Mouse (Mus musculus): Measurements from ENCODE around the gene Plagl1. TPM values are rescaled to one million over a fixed set of nuclear protein-coding genes. Genes with fewer than 3 reads are reported as not detected.

Plagl1 gene
- polyA plus RNA-seq, 1 experiment, result 11.6 TPM

DNA sequence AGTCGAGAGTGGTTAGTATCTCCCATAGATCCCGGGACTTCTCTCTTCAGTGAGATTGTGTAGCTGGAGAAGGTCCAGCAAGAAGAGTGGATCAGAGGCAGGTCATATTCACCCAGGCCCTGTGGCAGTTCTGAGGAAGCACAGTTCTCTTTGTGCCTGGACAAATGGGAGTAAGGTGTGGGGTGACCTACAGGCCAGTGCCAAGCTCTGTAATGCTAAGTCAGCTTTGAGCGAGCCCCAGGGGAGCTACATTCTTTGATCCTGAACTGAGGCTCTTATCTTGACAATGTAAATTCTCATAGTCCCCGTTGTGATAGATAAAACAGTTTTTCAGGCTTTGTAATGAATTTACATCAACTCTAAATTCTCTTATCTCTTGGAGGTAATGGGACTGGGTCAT lies 42.1 kb downstream of the Plagl1 start:
- WGBS, result 67% methylated on average over 4 of the region's 4 CpGs
- DNase-seq, result no peak
- 0 out of 2 replicates have a peak, but pooled peaks cover 5% of the 10 kb centered on the region for H3K4me1 ChIP-seq (ENCODE audit: control insufficient read depth, insufficient read depth, low read length)
- H3K27ac ChIP-seq (ENCODE audit: insufficient read depth, low read depth, low read length), result no peak overlapping the region
- no peak overlapping the region for H3K4me3 ChIP-seq (ENCODE audit: insufficient read depth, low read depth, low read length)
- H3K27me3 ChIP-seq (replicated peaks; ENCODE audit: control insufficient read depth, insufficient read depth, low read length), result no peaks in the 10 kb centered on the region
- TF ChIP-seq CTCF (conservative IDR thresholded peaks at IDR 0.05; ENCODE audit: insufficient read depth, insufficient read length, low read depth, low read length) (no peak), POLR2A (IDR thresholded peaks at IDR 0.05; ENCODE audit: low read depth, low read length) (no peak)
- no peaks in the 10 kb centered on the region for H3K36me3 ChIP-seq (ENCODE audit: control insufficient read depth, insufficient read depth, low read length)

GRCm38 (mm10) chr10:13103838-13104237 lies 43.5 kb downstream of the Plagl1 start:
- H3K4me1 ChIP-seq (ENCODE audit: control insufficient read depth, insufficient read depth, low read length), result 0 out of 2 replicates have a peak, but pooled peaks cover 5% of the 10 kb centered on the region
- no peak overlapping the region for H3K4me3 ChIP-seq (ENCODE audit: insufficient read depth, low read depth, low read length)
- H3K27me3 ChIP-seq (replicated peaks; ENCODE audit: control insufficient read depth, insufficient read depth, low read length), result no peaks in the 10 kb centered on the region
- TF ChIP-seq POLR2A (IDR thresholded peaks at IDR 0.05; ENCODE audit: low read depth, low read length) (no peak), CTCF (conservative IDR thresholded peaks at IDR 0.05; ENCODE audit: insufficient read depth, insufficient read length, low read depth, low read length) (no peak)
- no peak for DNase-seq
- WGBS, result 66% methylated on average over 4 of the region's 4 CpGs
- no peaks in the 10 kb centered on the region for H3K36me3 ChIP-seq (ENCODE audit: control insufficient read depth, insufficient read depth, low read length)
- H3K27ac ChIP-seq (ENCODE audit: insufficient read depth, low read depth, low read length), result no peak overlapping the region

- TF ChIP-seq CTCF (conservative IDR thresholded peaks at IDR 0.05; ENCODE audit: insufficient read depth, insufficient read length, low read depth, low read length) (no peak), POLR2A (IDR thresholded peaks at IDR 0.05; ENCODE audit: low read depth, low read length) (no peak)
- H3K4me3 ChIP-seq (ENCODE audit: insufficient read depth, low read depth, low read length), result no peak overlapping the region
- no peak for DNase-seq
- H3K4me1 ChIP-seq (ENCODE audit: control insufficient read depth, insufficient read depth, low read length), result no peaks in the 10 kb centered on the region
- no peaks in the 10 kb centered on the region for H3K36me3 ChIP-seq (ENCODE audit: control insufficient read depth, insufficient read depth, low read length)
- no peaks in the 10 kb centered on the region for H3K27me3 ChIP-seq (replicated peaks; ENCODE audit: control insufficient read depth, insufficient read depth, low read length)
- 76% methylated on average over 9 of the region's 9 CpGs for WGBS
- no peak overlapping the region for H3K27ac ChIP-seq (ENCODE audit: insufficient read depth, low read depth, low read length)
Observed at GRCm38 (mm10) chr10:13106909-13107624, 46.8 kb downstream of the Plagl1 start.

DNA sequence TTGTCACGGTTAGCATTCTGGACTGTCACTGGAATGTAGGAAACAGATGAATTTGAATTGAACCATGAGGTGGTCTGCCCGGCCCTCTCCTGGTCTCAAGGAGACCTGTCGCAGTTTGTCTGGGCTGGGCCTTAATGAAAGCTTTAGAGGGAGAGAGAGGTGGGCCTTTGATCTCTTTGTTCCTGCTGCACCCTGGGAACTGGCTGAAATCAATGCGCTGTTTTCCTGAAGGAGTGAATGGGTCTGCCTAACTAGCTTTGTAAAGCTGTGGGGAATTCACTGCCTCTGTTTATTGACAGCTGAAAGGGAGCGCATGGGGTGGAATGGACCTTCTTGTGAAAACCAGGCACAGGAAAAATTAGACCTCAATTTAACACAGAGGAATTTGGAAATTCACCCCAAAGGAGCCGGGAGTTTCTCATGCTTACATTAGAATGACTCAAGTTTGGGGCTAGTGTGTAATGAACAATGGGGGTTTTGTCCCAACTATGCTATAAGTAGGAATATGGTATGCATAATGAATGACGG lies 47.8 kb downstream of the Plagl1 start:
- no peaks in the 10 kb centered on the region for H3K4me1 ChIP-seq (ENCODE audit: control insufficient read depth, insufficient read depth, low read length)
- no peak for DNase-seq
- TF ChIP-seq CTCF (conservative IDR thresholded peaks at IDR 0.05; ENCODE audit: insufficient read depth, insufficient read length, low read depth, low read length) (no peak), POLR2A (IDR thresholded peaks at IDR 0.05; ENCODE audit: low read depth, low read length) (no peak)
- no peaks in the 10 kb centered on the region for H3K36me3 ChIP-seq (ENCODE audit: control insufficient read depth, insufficient read depth, low read length)
- WGBS, result 64% methylated on average over 7 of the region's 7 CpGs
- no peaks in the 10 kb centered on the region for H3K27me3 ChIP-seq (replicated peaks; ENCODE audit: control insufficient read depth, insufficient read depth, low read length)
- no peak overlapping the region for H3K4me3 ChIP-seq (ENCODE audit: insufficient read depth, low read depth, low read length)
- H3K27ac ChIP-seq (ENCODE audit: insufficient read depth, low read depth, low read length), result no peak overlapping the region

- Histone ChIP-seq H3K27me3 (replicated peaks; ENCODE audit: control insufficient read depth, insufficient read depth, low read length) (no peaks in the 10 kb centered on the region), H3K27ac (ENCODE audit: insufficient read depth, low read depth, low read length) (no peak overlapping the region), H3K4me3 (ENCODE audit: insufficient read depth, low read depth, low read length) (no peak overlapping the region), H3K36me3 (ENCODE audit: control insufficient read depth, insufficient read depth, low read length) (no peaks in the 10 kb centered on the region), H3K4me1 (ENCODE audit: control insufficient read depth, insufficient read depth, low read length) (no peaks in the 10 kb centered on the region)
- TF ChIP-seq CTCF (conservative IDR thresholded peaks at IDR 0.05; ENCODE audit: insufficient read depth, insufficient read length, low read depth, low read length), result no peak
- TF ChIP-seq POLR2A (IDR thresholded peaks at IDR 0.05; ENCODE audit: low read depth, low read length), result no peak
- 49% methylated on average over 4 of the region's 4 CpGs for WGBS
- no peak for DNase-seq
Observed at GRCm38 (mm10) chr10:13108847-13109246, 48.5 kb downstream of the Plagl1 start.

- no peak for DNase-seq
- Histone ChIP-seq H3K27me3 (replicated peaks; ENCODE audit: control insufficient read depth, insufficient read depth, low read length) (no peaks in the 10 kb centered on the region), H3K27ac (ENCODE audit: insufficient read depth, low read depth, low read length) (no peak overlapping the region), H3K36me3 (ENCODE audit: control insufficient read depth, insufficient read depth, low read length) (no peaks in the 10 kb centered on the region), H3K4me1 (ENCODE audit: control insufficient read depth, insufficient read depth, low read length) (no peaks in the 10 kb centered on the region), H3K4me3 (ENCODE audit: insufficient read depth, low read depth, low read length) (no peak overlapping the region)
- WGBS, result 74% methylated on average over 1 of the region's 1 CpGs
- no peak for TF ChIP-seq POLR2A (IDR thresholded peaks at IDR 0.05; ENCODE audit: low read depth, low read length)
- TF ChIP-seq CTCF (conservative IDR thresholded peaks at IDR 0.05; ENCODE audit: insufficient read depth, insufficient read length, low read depth, low read length), result no peak
Observed at GRCm38 (mm10) chr10:13109781-13110180, 49.5 kb downstream of the Plagl1 start.

- TF ChIP-seq CTCF (conservative IDR thresholded peaks at IDR 0.05; ENCODE audit: insufficient read depth, insufficient read length, low read depth, low read length), result no peak
- no peak for TF ChIP-seq POLR2A (IDR thresholded peaks at IDR 0.05; ENCODE audit: low read depth, low read length)
- no peak overlapping the region for H3K4me3 ChIP-seq (ENCODE audit: insufficient read depth, low read depth, low read length)
- no peaks in the 10 kb centered on the region for H3K4me1 ChIP-seq (ENCODE audit: control insufficient read depth, insufficient read depth, low read length)
- H3K27ac ChIP-seq (ENCODE audit: insufficient read depth, low read depth, low read length), result no peak overlapping the region
- H3K36me3 ChIP-seq (ENCODE audit: control insufficient read depth, insufficient read depth, low read length), result no peaks in the 10 kb centered on the region
- WGBS, result 39% methylated on average over 3 of the region's 3 CpGs
- no peaks in the 10 kb centered on the region for H3K27me3 ChIP-seq (replicated peaks; ENCODE audit: control insufficient read depth, insufficient read depth, low read length)
- DNase-seq, result no peak
Observed at GRCm38 (mm10) chr10:13112849-13113248, 52.5 kb downstream of the Plagl1 start.
